24 mouse cellular contexts compared by ENCODE assay signal in the genomic region with DNA sequence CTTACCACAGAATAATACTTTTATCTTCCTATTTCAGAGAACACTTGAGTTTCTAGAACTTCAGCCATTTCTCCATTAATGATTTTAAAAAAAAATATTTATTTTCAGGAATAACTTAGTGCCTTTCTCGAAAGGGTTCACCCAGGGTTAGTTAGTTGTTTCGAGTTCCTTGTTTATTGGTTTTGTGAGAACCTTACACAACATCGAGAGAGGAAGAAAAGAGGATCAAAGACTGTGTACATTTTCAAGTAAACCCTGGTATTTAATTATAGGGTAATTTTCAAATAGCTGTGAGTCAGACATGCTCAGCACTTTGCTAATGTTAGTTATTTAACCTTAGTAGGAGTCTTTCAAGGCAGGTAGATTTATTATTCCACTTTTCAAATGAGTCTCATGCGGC. TPM values are rescaled to one million over a fixed set of nuclear protein-coding genes. Genes with fewer than 3 reads are reported as not detected.
A peak's percentile ranks its signal among the peaks of the same experiment; 100 is the strongest.
DNase-seq lines count a peak whose midpoint lies in the region; ATAC-seq and TF ChIP-seq lines count a peak whose summit lies in the region.
"Had no signal": no experiment of that assay in that cellular context is flagged by ENCODE, and none has a peak within 500 bp of the region (broad histone marks: within the 10 kb centered on the region; RNA-seq: fewer than 3 reads in every experiment).

No protein-coding gene starts in this region.

- ATAC-seq in liver, postnatal 0 days: no peak
- ATAC-seq in megakaryocyte progenitor cell, adult 5-6 weeks (replicated peaks; ENCODE audit: poor library complexity): peak; percentile 54; the same call in 1 of the 2 replicates
- ATAC-seq in frontal cortex, adult (ENCODE audit: low TSS enrichment): no peak
- ATAC-seq: activated CD4-positive, CD25-positive, alpha-beta regulatory T cell, adult 4 months; CD4-positive, CD25-positive, alpha-beta regulatory T cell, adult 4 months; forebrain, embryonic 13.5 days; forebrain, embryonic 15.5 days; Patski had no signal

- TF ChIP-seq CTCF in liver, adult 2 months (IDR thresholded peaks at IDR 0.05; ENCODE audit: low read depth, low read length): no peak
- no peak for TF ChIP-seq CTCF in liver, postnatal 0 days (IDR thresholded peaks at IDR 0.05; ENCODE audit: low read depth)

- H3K79me2 ChIP-seq in liver, adult 2 months (ENCODE audit: control insufficient read depth, insufficient read depth, low read length): no peaks in the 10 kb centered on the region

- no peak for TF ChIP-seq POLR2A in liver, adult 2 months (IDR thresholded peaks at IDR 0.05; ENCODE audit: extremely low read depth, insufficient read depth, low read length)

- DNase-seq in liver, adult 2 months (ENCODE audit: extremely low read depth, low read depth, low spot score): peak; percentile 33
- DNase-seq in liver, postnatal 0 days: no peak
- no peak for DNase-seq in gastrocnemius, postnatal 36 days
- DNase-seq: adrenal gland, adult 8-10 months; adrenal gland, postnatal 14 days; adrenal gland, postnatal 36 days; B cell, adult 2 months; cerebellum, adult 11-12 months; cerebellum, adult 2 months; cerebellum, adult 9-10 months; cerebellum, postnatal 10 days; cerebellum, postnatal 25 days had no signal

- TF ChIP-seq EP300 in liver, postnatal 0 days (IDR thresholded peaks at IDR 0.05; ENCODE audit: low read depth): no peak

- intact Hi-C loops in gastrocnemius, postnatal 36 days (cut with DNase I): no loop called here

- no peak overlapping the region for H3K4me3 ChIP-seq in liver, adult 2 months (ENCODE audit: insufficient read depth, low read depth, low read length)
- no peak overlapping the region for H3K4me3 ChIP-seq in liver, postnatal 0 days (ENCODE audit: low read depth, low read length)
- H3K4me3 ChIP-seq: embryonic facial prominence, embryonic 10.5 days; embryonic facial prominence, embryonic 12.5 days; forebrain, embryonic 13.5 days; forebrain, embryonic 15.5 days had no signal

- H3K9me3 ChIP-seq in liver, postnatal 0 days (ENCODE audit: low read length): no peaks in the 10 kb centered on the region
- H3K9me3 ChIP-seq: embryonic facial prominence, embryonic 10.5 days; embryonic facial prominence, embryonic 12.5 days; forebrain, embryonic 13.5 days; forebrain, embryonic 15.5 days; G1E had no signal

- H3K9ac ChIP-seq in liver, adult 2 months (ENCODE audit: low read depth, low read length): no peak overlapping the region
- no peak overlapping the region for H3K9ac ChIP-seq in liver, postnatal 0 days (replicated peaks)
- H3K9ac ChIP-seq: embryonic facial prominence, embryonic 12.5 days; forebrain, embryonic 13.5 days; forebrain, embryonic 15.5 days had no signal

- no peak overlapping the region for H3K4me2 ChIP-seq in liver, postnatal 0 days (ENCODE audit: low read depth, low read length)
- H3K4me2 ChIP-seq: embryonic facial prominence, embryonic 12.5 days; forebrain, embryonic 13.5 days; forebrain, embryonic 15.5 days had no signal

- no peaks in the 10 kb centered on the region for H3K36me3 ChIP-seq in liver, adult 2 months (ENCODE audit: control insufficient read depth, insufficient read depth, low read length)
- H3K36me3 ChIP-seq in liver, postnatal 0 days (replicated peaks; ENCODE audit: insufficient read depth, low read length): no peaks in the 10 kb centered on the region
- H3K36me3 ChIP-seq: embryonic facial prominence, embryonic 10.5 days; embryonic facial prominence, embryonic 12.5 days; forebrain, embryonic 15.5 days; G1E had no signal

- WGBS in liver, adult 2 months: 62% methylated on average over 4 of the region's 4 CpGs
- 56% methylated on average over 4 of the region's 4 CpGs for WGBS in liver, postnatal 0 days (ENCODE audit: insufficient replicate concordance)

- H3K27ac ChIP-seq in liver, adult 2 months (replicated peaks; ENCODE audit: insufficient read depth, low read depth, low read length): no peak overlapping the region
- no peak overlapping the region for H3K27ac ChIP-seq in liver, postnatal 0 days (ENCODE audit: low read depth)
- H3K27ac ChIP-seq: embryonic facial prominence, embryonic 10.5 days; embryonic facial prominence, embryonic 12.5 days; forebrain, embryonic 13.5 days; forebrain, embryonic 15.5 days had no signal

- no peaks in the 10 kb centered on the region for H3K27me3 ChIP-seq in liver, adult 2 months (ENCODE audit: control insufficient read depth, insufficient read depth, low read length)
- H3K27me3 ChIP-seq in liver, postnatal 0 days (ENCODE audit: insufficient read depth, low read length): no peaks in the 10 kb centered on the region
- H3K27me3 ChIP-seq: CH12.LX; embryonic facial prominence, embryonic 12.5 days; forebrain, embryonic 13.5 days; forebrain, embryonic 15.5 days had no signal

- H3K4me1 ChIP-seq in liver, adult 2 months (ENCODE audit: control insufficient read depth, insufficient read depth, low read length): no peaks in the 10 kb centered on the region
- no peaks in the 10 kb centered on the region for H3K4me1 ChIP-seq in liver, postnatal 0 days (ENCODE audit: insufficient read depth)
- H3K4me1 ChIP-seq: embryonic facial prominence, embryonic 12.5 days; forebrain, embryonic 15.5 days had no signal

RNA-seq across cellular contexts. Expression of gene Macc1, which starts 58.3 kb away (rescaled TPM):
- total RNA-seq in liver, adult 2 months (2014; rRNA removed): 0.13 and 0.18 TPM in 2 replicates
- not detected in 2 replicates for polyA plus RNA-seq in liver, adult 2 months (2012; rRNA removed)
- 0.04 TPM in 1 of 2 replicates, not detected in the other for polyA plus RNA-seq in liver, postnatal 0 days (2015; fragmentation: Nextera tagmentation; extraction: Ambion mirVana)
- not detected in 2 replicates for total RNA-seq in megakaryocyte progenitor cell, adult 5-6 weeks (2015)
- total RNA-seq in megakaryocyte progenitor cell, adult 5-6 weeks (2017): not detected in 2 replicates
- total RNA-seq in gastrocnemius, postnatal 36 days (2021): not detected
- total RNA-seq: adrenal gland, adult 18-20 months; adrenal gland, adult 8-10 months had no signal
- polyA plus RNA-seq: activated CD4-positive, CD25-positive, alpha-beta regulatory T cell, adult 4 months; CD4-positive, CD25-positive, alpha-beta regulatory T cell, adult 4 months; cerebellum, adult 2 months; forebrain, embryonic 13.5 days; forebrain, embryonic 15.5 days; G1E had no signal
